Mouse (Mus musculus) kidney, postnatal 4 days (tissue): ENCODE results near the gene Plk5.

Experiments
- DNase-seq, 2 experiments: peaks; one replicate each; pipeline ENCODE4 v3.0.0; 2021; ENCODE audit warnings: mixed read lengths in 2 of 2

Plk5 gene

GRCm38 (mm10) chr10:80356001-80356682 is at the start of gene Plk5:
TSS of gene Plk5 (plus strand) at chr10:80356459.
- DNase-seq = peak in 1 of 2 experiments; percentile 51

- no peak for DNase-seq
Observed at GRCm38 (mm10) chr10:80311560-80311959, 44.7 kb upstream of the Plk5 start.

- DNase-seq = peak in 1 of 2 experiments; percentile 46
Observed at GRCm38 (mm10) chr10:80312586-80313504, 43.4 kb upstream of the Plk5 start.

GRCm38 (mm10) chr10:80313627-80314201 is 42.5 kb upstream of the Plk5 start:
- peak in 1 of 2 experiments; percentile 31 for DNase-seq

- no peak for DNase-seq
Observed at GRCm38 (mm10) chr10:80314494-80315001, 41.7 kb upstream of the Plk5 start.

GRCm38 (mm10) chr10:80315315-80315714 is 40.9 kb upstream of the Plk5 start:
- DNase-seq = no peak

- no peak for DNase-seq
Observed at GRCm38 (mm10) chr10:80316359-80316781, 39.9 kb upstream of the Plk5 start.

- no peak for DNase-seq
Observed at GRCm38 (mm10) chr10:80317011-80317410, 39.2 kb upstream of the Plk5 start.

GRCm38 (mm10) chr10:80320340-80320760 is 35.9 kb upstream of the Plk5 start, which contains the start of gene 2310011J03Rik:
TSS of gene 2310011J03Rik (minus strand) at chr10:80320537.
- peak; percentile 94 to 96 for DNase-seq

GRCm38 (mm10) chr10:80321014-80321669 is 35.1 kb upstream of the Plk5 start:
- DNase-seq = no peak

- no peak for DNase-seq
Observed at GRCm38 (mm10) chr10:80321670-80322581, 34.3 kb upstream of the Plk5 start.

GRCm38 (mm10) chr10:80322811-80323211 is 33.4 kb upstream of the Plk5 start:
- DNase-seq = peak; percentile 51 to 67

GRCm38 (mm10) chr10:80323261-80324119 is 32.8 kb upstream of the Plk5 start:
- peak; percentile 80 to 86 for DNase-seq

- DNase-seq = no peak
Observed at GRCm38 (mm10) chr10:80324120-80325037, 31.9 kb upstream of the Plk5 start.

GRCm38 (mm10) chr10:80325045-80325444 is 31.2 kb upstream of the Plk5 start:
- no peak for DNase-seq

GRCm38 (mm10) chr10:80329273-80330081 is 26.8 kb upstream of the Plk5 start, which contains the start of the genes Pcsk4 and Reep6:
TSS of gene Pcsk4 (minus strand) at chr10:80329498.
TSS of gene Reep6 (plus strand) at chr10:80329953.
- peak; percentile 98 to 99 for DNase-seq

- DNase-seq = no peak
Observed at GRCm38 (mm10) chr10:80330084-80330483, 26.2 kb upstream of the Plk5 start.

- no peak for DNase-seq
Observed at GRCm38 (mm10) chr10:80330888-80331287, 25.4 kb upstream of the Plk5 start.
